Mouse (Mus musculus): ENCODE measurements at regions not wholly inside any gene's neighbourhood (a gene's known extent, or its start where the extent isn't known, plus 50 kb on each side); places are given as distances from the start of the nearest gene placed in this dataset.

GRCm38 (mm10) chr1:133981185-133981584 is 55.9 kb upstream of the Fmod start:
- no peak for DNase-seq (ENCODE audit: low spot score in 2 of 2)

DNA sequence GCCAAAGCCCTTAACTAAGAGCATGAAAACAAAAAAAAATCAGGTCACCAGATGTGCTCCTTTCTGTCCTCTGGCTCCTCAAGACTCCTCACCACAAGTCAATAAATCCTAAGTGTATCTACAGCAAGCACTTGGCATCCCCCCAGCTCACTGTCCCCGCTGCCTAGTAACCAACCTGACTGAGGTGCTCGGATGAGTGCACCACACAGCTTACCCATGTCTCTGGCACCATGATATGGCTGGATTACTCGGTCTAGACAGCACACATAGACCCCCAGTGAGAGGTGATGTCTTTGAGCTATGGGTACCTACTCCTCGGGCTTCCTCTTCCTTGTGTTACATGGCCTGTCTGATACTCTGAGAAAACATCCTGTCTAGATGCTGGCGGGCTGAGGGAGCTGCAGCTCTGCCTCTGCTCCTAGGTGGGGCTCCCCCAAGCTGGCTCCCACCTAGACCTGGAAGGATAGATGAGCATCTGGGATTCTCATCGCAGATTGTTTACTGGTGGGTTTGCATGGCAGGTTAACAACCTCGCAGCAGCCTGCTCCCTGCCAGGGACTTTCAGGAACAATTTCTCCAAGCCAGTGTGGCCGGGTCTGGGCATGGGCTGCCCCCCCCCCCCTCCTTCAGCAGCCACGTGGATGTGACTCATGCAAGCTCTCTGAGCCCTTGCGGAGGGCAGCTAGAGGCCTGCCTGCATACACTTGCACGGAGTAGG is 57.2 kb upstream of the Prelp start:
- peak in 1 of 2 experiments; percentile 29 for DNase-seq (ENCODE audit: low spot score in 2 of 2)

GRCm38 (mm10) chr1:133977260-133977659 is 56.0 kb upstream of the Prelp start:
- DNase-seq (ENCODE audit: low spot score in 2 of 2) = no peak

GRCm38 (mm10) chr1:133973801-133974200 is 52.6 kb upstream of the Prelp start:
- DNase-seq (ENCODE audit: low spot score in 2 of 2) = no peak

DNA sequence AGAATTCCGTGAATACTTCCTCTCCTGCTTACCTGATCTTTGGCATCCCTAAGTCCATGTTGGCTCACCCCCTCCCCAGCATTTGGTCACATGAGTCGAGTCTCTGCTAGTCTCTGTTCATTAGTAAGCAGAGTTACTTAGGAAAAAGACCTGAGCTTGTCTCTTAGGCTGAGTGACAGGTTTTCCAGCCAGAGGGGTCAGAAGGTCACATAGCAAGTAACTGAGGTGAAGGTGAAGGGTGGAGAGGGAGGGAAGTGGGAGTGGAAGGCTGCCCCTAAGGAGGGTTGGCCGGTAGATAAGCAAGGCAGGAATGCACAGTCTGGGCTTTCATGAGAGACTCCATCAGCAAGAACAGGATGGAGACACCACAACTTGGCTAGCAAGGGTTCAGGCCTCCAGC is 50.1 kb upstream of the Prelp start:
- DNase-seq (ENCODE audit: low spot score in 2 of 2) = no peak
